Comparison of ENCODE assay signal across 9 mouse cellular contexts in genomic region chr3:103206393-103206792, GRCm38 (mm10). TPM values are rescaled to one million over a fixed set of nuclear protein-coding genes. Genes with fewer than 3 reads are reported as not detected.
A peak's percentile ranks its signal among the peaks of the same experiment; 100 is the strongest.
DNase-seq lines count a peak whose midpoint lies in the region; ATAC-seq and TF ChIP-seq lines count a peak whose summit lies in the region.
"Had no signal": no experiment of that assay in that cellular context is flagged by ENCODE, and none has a peak within 500 bp of the region (broad histone marks: within the 10 kb centered on the region; RNA-seq: fewer than 3 reads in every experiment).

No protein-coding gene starts in this region.

- no peaks in the 10 kb centered on the region for H3K36me3 ChIP-seq in liver, postnatal 0 days (replicated peaks; ENCODE audit: insufficient read depth, low read length)
- H3K36me3 ChIP-seq in splenic B cell, adult 2 months (ENCODE audit: control insufficient read depth, insufficient read depth, low read length, poor library complexity, severe bottlenecking) = no peaks in the 10 kb centered on the region
- H3K36me3 ChIP-seq: heart, embryonic 15.5 days had no signal

- no peak overlapping the region for H3K27ac ChIP-seq in liver, postnatal 0 days (ENCODE audit: low read depth)
- H3K27ac ChIP-seq: heart, embryonic 15.5 days had no signal

- H3K9me3 ChIP-seq in liver, postnatal 0 days (ENCODE audit: low read length) = no peaks in the 10 kb centered on the region
- H3K9me3 ChIP-seq: heart, embryonic 15.5 days had no signal

- peak; percentile 33 for DNase-seq in thymus, postnatal 0 days (ENCODE audit: low spot score)
- DNase-seq in thymus, postnatal 14 days = no peak
- peak; percentile 62 for DNase-seq in MEL-GATA-1-ER (ENCODE audit: extremely low read depth, low read depth)
- no peak for DNase-seq in liver, postnatal 0 days
- peak; percentile 91 for DNase-seq in splenic B cell, adult 2 months (ENCODE audit: low read depth, low spot score)
- no peak for DNase-seq in frontal cortex, postnatal 25 days (ENCODE audit: low spot score in 2 of 2)
- no peak for DNase-seq in cerebellum, adult 11-12 months
- no peak for DNase-seq in adrenal gland, adult (ENCODE audit: inconsistent age in 2 of 2, low spot score in 1 of 2)

- peak; percentile 50 for ATAC-seq in liver, postnatal 0 days

- no peak overlapping the region for H3K4me3 ChIP-seq in liver, postnatal 0 days (ENCODE audit: low read depth, low read length)
- H3K4me3 ChIP-seq: heart, embryonic 15.5 days had no signal

- H3K27me3 ChIP-seq in liver, postnatal 0 days (ENCODE audit: insufficient read depth, low read length) = no peaks in the 10 kb centered on the region
- no peaks in the 10 kb centered on the region for H3K27me3 ChIP-seq in splenic B cell, adult 2 months (ENCODE audit: control insufficient read depth, insufficient read depth, low read length, poor library complexity, severe bottlenecking)
- H3K27me3 ChIP-seq: heart, embryonic 15.5 days had no signal

- TF ChIP-seq CTCF in liver, postnatal 0 days (IDR thresholded peaks at IDR 0.05; ENCODE audit: low read depth) = no peak

- WGBS in liver, postnatal 0 days (ENCODE audit: insufficient replicate concordance) = 39% methylated on average over 6 of the region's 6 CpGs

- no peak for TF ChIP-seq EP300 in liver, postnatal 0 days (IDR thresholded peaks at IDR 0.05; ENCODE audit: low read depth)

- H3K9ac ChIP-seq in liver, postnatal 0 days (replicated peaks) = no peak overlapping the region
- H3K9ac ChIP-seq: heart, embryonic 15.5 days had no signal

- 0 out of 2 replicates have a peak, but pooled peaks cover 3% of the 10 kb centered on the region for H3K4me1 ChIP-seq in liver, postnatal 0 days (ENCODE audit: insufficient read depth)
- H3K4me1 ChIP-seq: heart, embryonic 15.5 days had no signal

- H3K4me2 ChIP-seq in liver, postnatal 0 days (ENCODE audit: low read depth, low read length) = no peak overlapping the region
- H3K4me2 ChIP-seq: heart, embryonic 15.5 days had no signal

RNA-seq across cellular contexts. Expression of gene Bcas2, which starts 34.9 kb away (rescaled TPM):
- polyA plus RNA-seq in thymus, postnatal 0 days (2015; fragmentation: Nextera tagmentation; extraction: Ambion mirVana) = 168 and 172 TPM in 2 replicates
- 71.7 and 73.7 TPM in 2 replicates for polyA plus RNA-seq in liver, postnatal 0 days (2015; fragmentation: Nextera tagmentation; extraction: Ambion mirVana)

Comparison
In these comparisons a context has a peak if more than half of its experiments do, and no peak if none do; other contexts are left out.
1. DNase-seq: peak in thymus, postnatal 0 days (single experiment), MEL-GATA-1-ER (single experiment) and splenic B cell, adult 2 months (single experiment); none in thymus, postnatal 14 days (single experiment), liver, postnatal 0 days (single experiment), frontal cortex, postnatal 25 days (0 of 2), cerebellum, adult 11-12 months (single experiment) and adrenal gland, adult (0 of 2).